Mouse (Mus musculus) CH12.LX (cell line): ENCODE data around the gene Ctnna2. TPM values are rescaled to one million over a fixed set of nuclear protein-coding genes. Genes with fewer than 3 reads are reported as not detected.

Experiments used
- DNase-seq: peaks from one replicate; pipeline ENCODE4 v3.0.0-alpha.2; 2013; ENCODE audit errors: extremely low read depth
- H3K27ac ChIP-seq: 2 replicates; pipeline ENCODE4 v1.5.1; 2012; ENCODE audit warnings: low read depth, mild to moderate bottlenecking, control low read depth, moderate library complexity; ENCODE audit not compliant: insufficient read depth
- H3K27me3 ChIP-seq: replicated peaks from 2 replicates; pipeline ENCODE3; 2012; ENCODE audit warnings: inconsistent platforms
- H3K36me3 ChIP-seq, 2 experiments: replicated peaks in 1 of 2; 2 replicates each; pipeline versions ENCODE3 to v1.6.1; 2012; ENCODE audit warnings: inconsistent platforms in 1 of 2, low read length in 1 of 2, mild to moderate bottlenecking in 1 of 2, mixed read lengths in 1 of 2, moderate library complexity in 1 of 2; ENCODE audit not compliant: control insufficient read depth in 1 of 2, insufficient read depth in 1 of 2
- H3K4me1 ChIP-seq, 2 experiments: 2 replicates each; pipeline ENCODE4 v1.6.1; 2012; ENCODE audit warnings: inconsistent platforms in 1 of 2, moderate library complexity in 1 of 2; ENCODE audit not compliant: insufficient read depth in 2 of 2, control insufficient read depth in 1 of 2
- H3K4me2 ChIP-seq: 2 replicates; pipeline ENCODE4 v1.6.1; 2012; ENCODE audit warnings: low read depth, mild to moderate bottlenecking, control low read depth; ENCODE audit not compliant: poor library complexity, insufficient read depth, severe bottlenecking
- H3K4me3 ChIP-seq, 3 experiments: fragments of 150-350 bp in 1 of 3; sonication (generic) in 1 of 3; replicated peaks in 1 of 3; 2 replicates each; pipeline versions ENCODE3 to v1.5.1; 2011 to 2012; ENCODE audit warnings: low read depth in 2 of 3, low read length in 2 of 3, mild to moderate bottlenecking in 2 of 3, moderate library complexity in 2 of 3, control low read depth in 1 of 3, improper control_type of control experiment in 1 of 3, inconsistent platforms in 1 of 3, mixed read lengths in 1 of 3; ENCODE audit not compliant: poor library complexity in 1 of 3
- H3K79me2 ChIP-seq: replicated peaks from 2 replicates; pipeline ENCODE4 v1.6.1; 2012; ENCODE audit warnings: mild to moderate bottlenecking, moderate library complexity; ENCODE audit not compliant: control insufficient read depth, poor library complexity, insufficient read depth, severe bottlenecking; ENCODE audit errors: extremely low read depth
- H3K9ac ChIP-seq: 2 replicates; pipeline ENCODE4 v1.6.1; 2012; ENCODE audit warnings: low read depth, mild to moderate bottlenecking, control low read depth, moderate library complexity; ENCODE audit not compliant: insufficient read depth
- H3K9me3 ChIP-seq: replicated peaks from 2 replicates; pipeline ENCODE3; 2012; ENCODE audit warnings: low read length, inconsistent platforms, mixed read lengths
- CHD1 ChIP-seq: IDR thresholded peaks from 2 replicates; pipeline ENCODE4 v1.6.1; 2012; ENCODE audit warnings: low read depth, low read length, improper control_type of control experiment, inconsistent platforms
- ELF1 ChIP-seq: IDR thresholded peaks from 2 replicates; pipeline ENCODE4 v1.6.1; 2014; ENCODE audit warnings: low read depth, mild to moderate bottlenecking, inconsistent platforms, low read length, improper control_type of control experiment
- EP300 ChIP-seq: IDR thresholded peaks from 2 replicates; pipeline ENCODE4 v1.6.1; 2011; ENCODE audit warnings: low read length, improper control_type of control experiment
- HCFC1 ChIP-seq: IDR thresholded peaks from 2 replicates; pipeline ENCODE4 v1.6.1; 2012; ENCODE audit warnings: low read depth, mild to moderate bottlenecking, inconsistent platforms, low read length, improper control_type of control experiment
- IRF4 ChIP-seq: IDR thresholded peaks from 2 replicates; pipeline ENCODE4 v1.6.1; 2014; ENCODE audit warnings: low read depth, mild to moderate bottlenecking, inconsistent platforms, low read length, improper control_type of control experiment
- JUND ChIP-seq: conservative IDR thresholded peaks from 2 replicates; pipeline ENCODE4 v1.6.1; 2011; ENCODE audit warnings: low read depth, low read length, improper control_type of control experiment
- KAT2A ChIP-seq: IDR thresholded peaks from 2 replicates; pipeline ENCODE4 v1.6.1; 2012; ENCODE audit warnings: low read length, improper control_type of control experiment, inconsistent platforms; ENCODE audit not compliant: insufficient replicate concordance
- MAX ChIP-seq: IDR thresholded peaks from 2 replicates; pipeline ENCODE4 v1.6.1; 2011; ENCODE audit warnings: low read length, improper control_type of control experiment
- MAZ ChIP-seq: IDR thresholded peaks from 2 replicates; pipeline ENCODE4 v1.6.1; 2012; ENCODE audit warnings: low read depth, mild to moderate bottlenecking, inconsistent platforms, low read length, improper control_type of control experiment, moderate library complexity
- MYC ChIP-seq: IDR thresholded peaks from 2 replicates; pipeline ENCODE4 v1.6.1; 2011; ENCODE audit warnings: low read depth, mild to moderate bottlenecking, improper control_type of control experiment, low read length
- SIN3A ChIP-seq: IDR thresholded peaks from 2 replicates; pipeline ENCODE4 v1.6.1; 2012; ENCODE audit warnings: low read length, improper control_type of control experiment, inconsistent platforms
- UBTF ChIP-seq: IDR thresholded peaks from 2 replicates; pipeline ENCODE4 v1.6.1; 2012; ENCODE audit warnings: low read depth, mild to moderate bottlenecking, inconsistent platforms, low read length, improper control_type of control experiment, moderate library complexity
- USF2 ChIP-seq: conservative IDR thresholded peaks from 2 replicates; pipeline ENCODE4 v1.6.1; 2011; ENCODE audit warnings: low read depth, low read length, improper control_type of control experiment
- ZC3H11A ChIP-seq: IDR thresholded peaks from 2 replicates; pipeline ENCODE4 v1.6.1; 2012; ENCODE audit warnings: low read depth, mild to moderate bottlenecking, inconsistent platforms, low read length, improper control_type of control experiment
- dilution Hi-C: fragments of 300-500 bp; cut with MboI; formaldehyde crosslinking; loops from 2 replicates; pipeline ENCODE4 v1.14.3; 2020; ENCODE audit warnings: low sequenced_read_pairs; ENCODE audit not compliant: extremely low pct_unique_long_range_greater_than_20kb, extremely low pct_ligation_motif_present
- in situ Hi-C: fragments of 300-500 bp; cut with MboI; formaldehyde crosslinking; loops from 3 replicates; pipeline ENCODE4 v1.14.3; 2019; ENCODE audit warnings: low sequenced_read_pairs, low pct_ligation_motif_present, low pct_unique_long_range_greater_than_20kb, mixed read lengths
- polyA plus RNA-seq: library from polyadenylated mRNA; unstranded; fragments of >175 nt; gene quantifications from 2 replicates; pipeline ENCODE4 v1.2.1, GENCODE M21; 2012; ENCODE audit warnings: low read depth; ENCODE audit not compliant: insufficient read length
- total RNA-seq, 2 experiments: library from RNA; depleted of rRNA; stranded (reverse); fragments of 300-350 nt in 1 of 2; fragments of >200 nt in 1 of 2; gene quantifications; 2 replicates each; pipeline ENCODE4 v1.2.3; 2012 to 2014

The Ctnna2 gene
- total and polyA plus RNA-seq, 3 experiments = not detected

DNA sequence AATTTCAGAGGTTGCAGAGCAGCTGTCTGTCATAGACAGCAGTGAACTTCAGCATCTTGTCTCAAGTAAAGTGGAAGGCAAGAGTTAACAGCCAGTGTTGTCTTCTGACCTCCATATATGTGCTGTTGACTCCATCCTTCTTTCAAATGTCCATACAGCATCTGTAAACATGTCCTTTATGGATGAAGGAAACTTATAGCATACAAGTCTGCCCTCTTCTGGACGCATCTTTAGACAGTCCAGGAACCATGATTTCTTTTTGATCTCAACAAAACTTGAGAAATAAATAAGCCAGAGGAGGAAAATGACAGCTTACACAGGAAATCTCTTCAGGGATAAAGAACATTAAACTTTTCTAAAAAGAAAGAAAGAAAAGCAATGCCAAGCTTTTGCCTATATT, 400.9 kb downstream of the Ctnna2 start:
- Histone ChIP-seq H3K4me1 (no peaks in the 10 kb centered on the region), H3K36me3 (no peaks in the 10 kb centered on the region), H3K79me2 (no peaks in the 10 kb centered on the region), H3K27me3 (no peaks in the 10 kb centered on the region), H3K9me3 (peaks cover 47% of the 10 kb centered on the region), H3K4me3 (no peak overlapping the region), H3K27ac (no peak overlapping the region), H3K4me2 (no peak overlapping the region), H3K9ac (no peak overlapping the region)
- no peak for DNase-seq
- in situ Hi-C loops (no loop called here), dilution Hi-C loops (no loop called here)
- TF ChIP-seq MAZ (no peak), ZC3H11A (no peak), IRF4 (no peak), KAT2A (no peak), USF2 (no peak)

DNA sequence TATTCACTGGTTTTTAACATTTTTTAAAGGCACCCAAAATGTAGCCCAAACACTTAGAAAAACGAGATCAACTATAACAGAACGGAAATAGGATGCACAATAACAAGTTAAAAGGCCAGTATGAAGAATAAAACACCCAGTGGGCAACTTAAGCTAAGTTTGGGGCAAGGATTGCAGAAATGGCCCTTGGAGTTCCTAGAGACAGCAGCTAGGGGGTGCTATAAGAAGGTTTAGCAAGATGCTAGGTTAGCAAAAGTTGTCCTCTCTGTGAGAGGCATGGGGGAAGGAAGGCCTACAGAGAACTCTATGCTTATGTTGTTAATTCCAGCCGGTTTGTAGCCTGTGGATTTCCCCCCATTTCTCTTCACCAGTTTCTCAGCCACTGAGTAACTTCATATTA, 401.9 kb downstream of the Ctnna2 start:
- Histone ChIP-seq H3K36me3 (no peaks in the 10 kb centered on the region), H3K4me2 (no peak overlapping the region), H3K79me2 (no peaks in the 10 kb centered on the region), H3K4me1 (no peaks in the 10 kb centered on the region), H3K9ac (no peak overlapping the region), H3K9me3 (peaks cover 48% of the 10 kb centered on the region), H3K4me3 (no peak overlapping the region), H3K27me3 (no peaks in the 10 kb centered on the region)
- dilution Hi-C loops = no loop called here
- TF ChIP-seq ELF1 = no peak
- no peak for TF ChIP-seq MAZ
- no peak for TF ChIP-seq UBTF
- TF ChIP-seq JUND = no peak
- TF ChIP-seq, all 38 proteins: peak for 0
- no peak for DNase-seq
- in situ Hi-C loops = no loop called here
- no peak overlapping the region for H3K27ac ChIP-seq

DNA sequence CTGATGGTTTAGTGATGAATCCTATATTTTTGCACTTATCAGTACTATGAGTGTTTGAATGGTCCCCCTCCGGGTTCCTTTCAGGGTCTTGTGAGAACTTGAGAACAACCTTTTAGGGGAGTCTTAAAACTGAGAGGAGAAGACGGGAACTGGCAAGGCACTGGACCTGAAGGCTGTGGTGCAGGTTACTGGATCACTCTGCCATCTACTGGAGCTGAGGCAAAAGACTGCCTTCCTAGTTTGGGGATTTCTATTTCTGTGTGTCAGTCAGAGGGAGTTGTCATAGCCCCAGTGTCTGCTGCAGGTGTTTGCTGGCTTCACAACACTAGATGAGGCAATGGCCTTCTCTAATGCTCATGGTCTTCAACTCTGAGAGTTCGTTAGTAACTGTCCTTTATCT, 406.9 kb downstream of the Ctnna2 start:
- dilution Hi-C loops (no loop called here), in situ Hi-C loops (no loop called here)
- Histone ChIP-seq H3K9me3 (peaks cover 52% of the 10 kb centered on the region), H3K4me2 (no peak overlapping the region), H3K4me3 (no peak overlapping the region), H3K36me3 (no peaks in the 10 kb centered on the region), H3K79me2 (no peaks in the 10 kb centered on the region), H3K9ac (no peak overlapping the region), H3K27ac (no peak overlapping the region), H3K4me1 (no peaks in the 10 kb centered on the region), H3K27me3 (no peaks in the 10 kb centered on the region)
- DNase-seq = no peak
- TF ChIP-seq EP300 = no peak
- no peak for TF ChIP-seq CHD1
- no peak for TF ChIP-seq SIN3A
- no peak for TF ChIP-seq MYC
- no peak for TF ChIP-seq MAX
- no peak for TF ChIP-seq HCFC1
- TF ChIP-seq, all 38 proteins: peak for 0
